Mouse (Mus musculus): Measurements from ENCODE around the gene Qrfpr. TPM values are rescaled to one million over a fixed set of nuclear protein-coding genes. Genes with fewer than 3 reads are reported as not detected.

Gene Qrfpr
- 0.14 and 0.25 TPM in 2 replicates for polyA plus RNA-seq (2016; fragmentation: Nextera tagmentation; extraction: Ambion mirVana)

DNA sequence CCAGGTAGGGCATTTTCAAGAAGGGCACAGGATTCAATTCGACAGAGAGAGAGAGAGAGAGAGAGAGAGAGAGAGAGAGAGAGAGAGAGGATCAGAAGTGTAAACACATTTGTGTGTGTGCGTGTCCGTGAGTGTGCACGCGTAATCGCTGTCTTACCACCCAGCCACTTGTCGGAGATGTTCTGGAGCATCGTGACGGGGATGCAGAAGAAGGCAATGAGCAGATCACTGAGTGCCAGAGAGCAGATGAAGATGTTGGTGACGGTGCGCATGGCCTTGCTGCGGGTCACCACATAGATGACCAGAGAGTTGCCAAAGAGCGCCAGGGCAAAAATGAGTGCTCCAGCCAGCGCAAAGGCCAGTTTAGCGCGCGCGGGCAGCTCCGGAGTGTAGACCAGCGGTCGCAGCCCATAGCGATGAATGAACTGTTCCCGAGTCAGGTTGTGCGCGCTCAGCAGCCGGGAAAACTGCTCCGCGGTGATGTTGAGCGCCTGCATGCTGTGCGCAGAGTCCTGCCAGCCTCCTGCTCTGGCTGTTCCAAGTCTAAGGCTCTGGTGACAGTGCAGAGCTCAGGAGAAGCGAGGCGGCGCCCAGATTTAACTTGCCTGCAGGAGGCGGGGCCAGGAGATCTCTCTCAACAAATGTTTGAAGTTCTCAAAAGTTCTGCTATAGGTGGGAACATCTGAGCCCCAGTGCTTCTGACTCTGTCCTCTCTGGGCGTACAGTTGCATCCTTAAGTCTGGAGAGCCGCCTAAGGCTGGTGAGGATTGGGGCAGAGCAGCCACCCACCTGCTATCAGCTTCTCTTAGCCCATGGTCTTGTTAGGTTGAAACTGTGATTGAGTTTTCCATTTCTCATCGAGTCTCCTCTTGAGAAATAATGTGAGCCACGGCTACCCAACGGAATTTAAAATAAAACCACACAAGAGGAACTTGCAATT lies at the start of gene Qrfpr:
TSS of gene Qrfpr (minus strand) at position 571 of the 940 bp plus-strand sequence.
- no peak within 1 kb of the TSS for H3K27ac ChIP-seq
- peaks cover 34% of the 10 kb centered on the region for H3K27me3 ChIP-seq (ENCODE audit: low read depth, poor library complexity, severe bottlenecking)
- H3K36me3 ChIP-seq: no peaks in the 10 kb centered on the region
- H3K4me1 ChIP-seq: peaks cover 7% of the 10 kb centered on the region
- 13% methylated on average over 39 of the region's 39 CpGs for WGBS
- DNase-seq (ENCODE audit: low spot score): peak; percentile 44
- H3K4me3 ChIP-seq: peak within 1 kb of the TSS; percentile 46
- H3K9me3 ChIP-seq (replicated peaks): no peaks in the 10 kb centered on the region

DNA sequence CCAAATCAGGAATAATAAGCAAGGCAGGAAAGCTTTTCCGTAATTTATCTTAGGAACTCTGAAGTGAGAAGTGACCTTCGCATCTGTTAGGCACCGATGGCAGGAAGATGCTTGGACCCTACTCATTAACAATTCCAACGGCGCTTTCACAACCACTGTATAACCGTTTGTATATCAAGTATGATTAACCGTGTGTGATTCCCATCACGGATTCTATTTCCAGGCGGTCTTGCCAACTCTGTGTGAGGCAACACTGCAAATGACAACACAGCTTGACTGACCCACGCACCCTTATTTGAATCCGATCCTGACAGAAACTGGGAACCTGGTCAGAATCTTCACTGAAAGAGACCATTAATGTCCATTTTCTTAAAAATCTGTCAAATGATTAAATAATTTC lies 41.8 kb upstream of the Qrfpr start:
- DNase-seq (ENCODE audit: low spot score): no peak
- 94% methylated on average over 11 of the region's 11 CpGs for WGBS

DNA sequence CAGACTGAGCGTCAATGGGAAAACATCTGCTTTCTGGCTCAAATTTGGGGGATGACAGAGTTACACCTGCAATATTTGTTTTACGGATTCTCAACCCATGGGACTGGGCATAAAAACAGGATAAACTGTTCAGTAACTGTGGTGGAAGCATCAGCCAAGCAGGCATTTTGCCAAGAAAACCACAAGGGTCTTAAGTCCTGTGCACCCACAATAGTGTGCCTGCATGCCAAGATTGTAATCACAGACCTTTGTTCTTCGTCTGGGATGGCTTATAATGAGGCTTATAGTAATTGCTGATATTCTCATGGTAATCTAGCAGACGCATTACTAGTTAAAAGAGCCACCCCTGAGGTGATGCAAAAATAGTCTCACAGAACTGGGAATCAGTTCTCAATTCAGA lies 41.2 kb upstream of the Qrfpr start:
- DNase-seq (ENCODE audit: low spot score): no peak
- H3K27ac ChIP-seq: no peak overlapping the region
- no peak overlapping the region for H3K4me3 ChIP-seq
- 81% methylated on average over 4 of the region's 4 CpGs for WGBS
- no peaks in the 10 kb centered on the region for H3K36me3 ChIP-seq
- no peaks in the 10 kb centered on the region for H3K9me3 ChIP-seq (replicated peaks)
- H3K27me3 ChIP-seq (ENCODE audit: low read depth, poor library complexity, severe bottlenecking): no peaks in the 10 kb centered on the region
- H3K4me1 ChIP-seq: no peaks in the 10 kb centered on the region

More for the DNA sequence above, 41.8 kb upstream of the Qrfpr start:
- Histone ChIP-seq H3K27me3 (ENCODE audit: low read depth, poor library complexity, severe bottlenecking) (no peaks in the 10 kb centered on the region), H3K27ac (no peak overlapping the region), H3K4me3 (no peak overlapping the region), H3K4me1 (no peaks in the 10 kb centered on the region), H3K36me3 (no peaks in the 10 kb centered on the region), H3K9me3 (replicated peaks) (no peaks in the 10 kb centered on the region)

DNA sequence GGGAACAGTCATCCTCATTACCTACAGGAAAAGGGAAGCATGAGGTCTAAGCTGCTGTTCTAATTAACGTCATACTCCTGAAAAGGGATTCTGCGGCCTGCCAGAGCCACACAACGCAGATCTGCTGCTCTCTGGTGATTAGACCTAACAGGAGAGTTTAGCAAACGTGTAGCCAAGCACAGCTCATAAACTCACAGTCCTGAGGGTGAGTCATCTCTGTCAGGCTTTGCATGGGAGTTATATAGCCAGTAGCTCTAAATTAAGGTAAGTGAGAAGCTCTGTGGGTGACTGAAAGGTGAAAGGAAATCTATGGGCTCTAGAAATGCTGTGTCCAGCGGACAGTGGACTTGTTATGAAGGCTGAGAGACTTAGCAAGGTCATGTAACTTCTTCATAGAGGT lies 28.5 kb upstream of the Qrfpr start:
- H3K27me3 ChIP-seq (ENCODE audit: low read depth, poor library complexity, severe bottlenecking): no peaks in the 10 kb centered on the region
- no peak for DNase-seq (ENCODE audit: low spot score)
- no peak overlapping the region for H3K4me3 ChIP-seq
- H3K27ac ChIP-seq: no peak overlapping the region
- peaks cover 4% of the 10 kb centered on the region; the same call in 1 of the 2 replicates for H3K4me1 ChIP-seq
- no peaks in the 10 kb centered on the region for H3K36me3 ChIP-seq
- 48% methylated on average over 5 of the region's 5 CpGs for WGBS
- H3K9me3 ChIP-seq (replicated peaks): no peaks in the 10 kb centered on the region

DNA sequence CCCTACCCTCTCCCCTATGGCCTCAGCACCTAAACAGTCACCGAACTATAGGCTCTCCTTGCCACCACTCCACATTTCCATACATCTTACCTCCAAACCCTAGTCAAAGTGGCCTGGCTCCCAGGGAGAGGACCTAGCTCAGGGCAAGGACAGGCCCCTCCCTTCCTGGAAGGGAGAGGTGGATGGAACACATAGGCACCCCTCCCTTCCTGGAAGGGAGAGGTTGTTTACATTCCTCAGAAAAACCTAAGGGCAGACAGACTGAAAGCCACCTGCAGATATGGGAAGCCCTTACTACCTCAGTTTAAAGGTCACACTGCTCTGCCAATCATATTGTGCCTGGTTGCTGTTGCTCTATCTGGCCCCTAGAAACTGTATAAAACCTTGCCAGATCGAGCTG lies 26.3 kb upstream of the Qrfpr start:
- H3K9me3 ChIP-seq (replicated peaks): no peaks in the 10 kb centered on the region
- H3K27ac ChIP-seq: no peak overlapping the region
- H3K27me3 ChIP-seq (ENCODE audit: low read depth, poor library complexity, severe bottlenecking): no peaks in the 10 kb centered on the region
- DNase-seq (ENCODE audit: low spot score): no peak
- no peaks in the 10 kb centered on the region for H3K36me3 ChIP-seq
- H3K4me1 ChIP-seq: peaks cover 4% of the 10 kb centered on the region; the same call in 1 of the 2 replicates
- WGBS: 95% methylated on average over 2 of the region's 2 CpGs
- H3K4me3 ChIP-seq: no peak overlapping the region

DNA sequence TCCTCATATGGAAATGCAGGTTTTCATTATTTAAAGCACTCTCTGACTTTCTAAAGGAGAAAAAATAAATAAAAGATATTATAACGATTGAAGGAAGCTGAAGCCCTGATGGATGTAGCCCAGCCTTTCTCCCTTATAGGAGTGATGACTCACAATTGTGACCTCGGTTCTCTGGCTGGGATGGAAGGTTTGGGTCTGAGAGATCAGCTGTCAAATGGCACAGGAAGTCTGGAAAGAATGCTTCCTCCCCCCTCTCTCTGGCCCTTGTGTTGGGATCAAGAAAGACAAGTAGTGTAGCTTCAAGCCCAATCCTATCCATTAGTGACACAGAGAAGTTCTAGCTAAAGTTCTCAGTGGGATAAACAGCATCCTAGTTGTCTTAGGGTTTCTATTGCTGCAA lies 7.8 kb upstream of the Qrfpr start:
- 78% methylated on average over 2 of the region's 2 CpGs for WGBS

DNA sequence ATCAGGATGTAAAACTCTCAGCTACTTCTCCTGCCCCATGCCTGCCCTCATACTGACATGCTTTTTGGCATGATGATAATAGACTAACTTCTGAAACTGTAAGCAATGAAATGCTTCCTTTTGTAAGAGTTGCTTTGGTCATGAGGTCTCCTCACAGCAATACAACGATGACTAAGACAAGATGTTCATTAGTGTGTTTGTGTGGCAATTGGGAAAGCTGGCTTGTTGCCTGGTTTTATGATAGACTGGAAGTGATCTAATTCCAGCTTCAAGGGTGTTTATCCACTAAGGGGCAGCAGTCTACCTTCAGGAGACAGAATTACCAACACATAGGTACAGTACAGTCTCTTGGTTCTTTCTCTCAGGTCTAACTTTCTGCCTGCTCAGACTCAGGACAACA lies 5.1 kb upstream of the Qrfpr start:
- Histone ChIP-seq H3K9me3 (replicated peaks) (no peaks in the 10 kb centered on the region), H3K4me3 (no peak overlapping the region), H3K4me1 (peaks cover under 1% of the 10 kb centered on the region; the same call in 1 of the 2 replicates), H3K27me3 (ENCODE audit: low read depth, poor library complexity, severe bottlenecking) (peaks cover 12% of the 10 kb centered on the region), H3K27ac (no peak overlapping the region), H3K36me3 (no peaks in the 10 kb centered on the region)
- DNase-seq (ENCODE audit: low spot score): no peak
- 93% methylated on average over 1 of the region's 1 CpGs for WGBS

More for the DNA sequence above, 7.8 kb upstream of the Qrfpr start:
- Histone ChIP-seq H3K27ac (no peak overlapping the region), H3K36me3 (no peaks in the 10 kb centered on the region), H3K4me3 (no peak overlapping the region), H3K9me3 (replicated peaks) (no peaks in the 10 kb centered on the region), H3K4me1 (no peaks in the 10 kb centered on the region), H3K27me3 (ENCODE audit: low read depth, poor library complexity, severe bottlenecking) (no peaks in the 10 kb centered on the region)
- no peak for DNase-seq (ENCODE audit: low spot score)

DNA sequence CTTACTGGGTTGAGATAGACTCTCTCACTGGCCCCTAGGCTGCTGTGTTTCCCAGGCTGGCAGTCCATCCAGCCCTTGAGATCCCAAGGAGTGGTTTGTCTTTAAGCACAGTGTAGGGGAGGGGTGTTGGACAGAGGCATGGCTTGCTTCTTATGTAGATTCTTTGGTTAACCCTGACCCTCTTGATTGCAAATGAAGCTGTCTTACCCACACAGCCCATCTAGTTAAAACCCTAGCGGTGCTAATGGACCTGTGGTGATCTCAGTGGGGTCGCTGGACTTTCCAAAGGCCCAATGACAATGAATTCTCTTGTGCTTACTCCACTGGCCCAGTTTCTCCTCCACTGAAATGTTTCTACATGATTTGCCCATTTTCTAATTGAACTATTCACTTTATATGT lies 1.2 kb upstream of the Qrfpr start:
- Histone ChIP-seq H3K36me3 (no peaks in the 10 kb centered on the region), H3K9me3 (replicated peaks) (no peaks in the 10 kb centered on the region), H3K27ac (no peak overlapping the region), H3K4me1 (peaks cover 7% of the 10 kb centered on the region), H3K4me3 (no peak overlapping the region), H3K27me3 (ENCODE audit: low read depth, poor library complexity, severe bottlenecking) (peaks cover 34% of the 10 kb centered on the region)
- WGBS: 14% methylated on average over 2 of the region's 2 CpGs
- no peak for DNase-seq (ENCODE audit: low spot score)

DNA sequence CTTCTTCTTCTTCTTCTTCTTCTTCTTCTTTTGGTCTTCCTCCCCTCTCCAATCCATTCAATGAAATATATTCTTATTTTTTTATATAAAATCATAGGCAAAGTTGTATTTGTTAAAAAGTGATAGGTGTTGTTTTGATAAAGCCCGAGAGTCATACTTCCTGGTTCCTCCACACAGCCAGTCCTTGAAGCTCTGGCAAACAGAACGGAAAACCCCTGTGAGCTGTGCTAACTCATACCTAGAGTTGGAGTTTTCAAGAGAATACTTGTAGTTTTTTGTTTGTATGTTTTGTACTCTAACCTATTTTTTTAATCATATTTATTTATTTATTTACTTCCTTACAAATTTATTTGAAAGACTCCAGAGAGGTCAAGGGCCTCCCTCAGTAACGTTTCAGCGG lies 9.4 kb downstream of the Qrfpr start:
- 89% methylated on average over 4 of the region's 4 CpGs for WGBS

DNA sequence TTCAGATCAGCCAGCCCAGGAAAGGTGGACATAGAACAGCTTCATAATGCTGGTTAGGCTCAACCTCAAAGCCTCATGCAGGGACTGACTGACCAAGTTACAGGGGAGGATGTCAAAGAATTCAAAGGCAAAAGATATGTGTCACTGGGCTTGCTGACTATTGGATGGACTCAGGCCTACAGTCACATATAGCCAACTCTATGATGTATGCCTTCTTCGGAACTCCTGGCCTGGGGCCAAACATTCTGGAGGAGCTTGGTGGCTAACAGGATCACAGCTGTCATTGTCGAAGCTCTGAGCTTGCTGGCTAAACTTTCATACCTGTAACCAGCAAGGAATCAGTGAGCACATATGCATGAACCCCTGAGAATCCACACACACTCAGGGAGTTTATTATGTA lies 11.2 kb downstream of the Qrfpr start:
- H3K27ac ChIP-seq: no peak overlapping the region
- no peak for DNase-seq (ENCODE audit: low spot score)
- 84% methylated on average over 2 of the region's 2 CpGs for WGBS
- no peaks in the 10 kb centered on the region for H3K9me3 ChIP-seq (replicated peaks)
- no peak overlapping the region for H3K4me3 ChIP-seq
- no peaks in the 10 kb centered on the region for H3K4me1 ChIP-seq
- H3K27me3 ChIP-seq (ENCODE audit: low read depth, poor library complexity, severe bottlenecking): no peaks in the 10 kb centered on the region
- H3K36me3 ChIP-seq: no peaks in the 10 kb centered on the region

More for the DNA sequence above, 9.4 kb downstream of the Qrfpr start:
- no peak overlapping the region for H3K4me3 ChIP-seq
- no peaks in the 10 kb centered on the region for H3K9me3 ChIP-seq (replicated peaks)
- no peaks in the 10 kb centered on the region for H3K4me1 ChIP-seq
- H3K36me3 ChIP-seq: no peaks in the 10 kb centered on the region
- no peak overlapping the region for H3K27ac ChIP-seq
- no peaks in the 10 kb centered on the region for H3K27me3 ChIP-seq (ENCODE audit: low read depth, poor library complexity, severe bottlenecking)
- DNase-seq (ENCODE audit: low spot score): no peak

DNA sequence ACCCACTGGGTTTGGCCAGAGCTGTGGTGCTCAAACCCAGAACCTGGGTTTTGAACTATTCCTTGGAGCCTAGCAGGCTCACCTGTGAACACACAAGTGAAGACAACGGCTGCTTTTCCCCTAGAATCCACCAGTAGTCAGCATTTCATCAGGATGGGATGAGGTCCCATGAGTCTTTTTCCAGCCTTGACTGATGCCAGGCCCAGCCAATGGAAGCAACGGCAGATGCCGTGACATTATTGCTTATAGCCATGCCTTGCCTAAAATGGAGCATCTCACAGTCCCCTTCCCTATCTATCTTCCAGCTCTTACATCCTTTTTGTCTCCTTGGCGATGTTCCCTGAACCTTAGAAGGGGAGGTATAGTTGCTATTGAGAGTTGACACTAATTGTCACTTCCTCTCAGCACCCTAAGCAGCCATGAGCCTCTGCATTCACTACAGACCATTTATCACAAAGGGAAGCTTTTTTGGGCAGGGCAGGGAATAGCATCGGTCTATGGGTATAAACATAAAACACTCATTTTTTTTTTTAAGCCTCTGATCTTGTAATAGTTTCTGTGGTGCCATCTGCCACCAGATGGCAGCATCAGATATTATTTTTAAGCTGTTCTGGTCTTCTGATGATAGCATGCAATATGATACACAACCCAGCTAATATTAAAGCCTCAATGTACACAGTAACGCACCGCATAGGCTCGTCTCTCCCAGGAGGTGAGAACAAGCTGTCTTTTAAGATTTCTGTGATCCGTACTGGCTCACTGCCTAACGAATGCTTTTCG lies 12.1 kb downstream of the Qrfpr start:
- Histone ChIP-seq H3K4me1 (no peaks in the 10 kb centered on the region), H3K27me3 (ENCODE audit: low read depth, poor library complexity, severe bottlenecking) (no peaks in the 10 kb centered on the region), H3K36me3 (no peaks in the 10 kb centered on the region), H3K27ac (no peak overlapping the region), H3K4me3 (no peak overlapping the region), H3K9me3 (replicated peaks) (no peaks in the 10 kb centered on the region)
- 77% methylated on average over 11 of the region's 11 CpGs for WGBS
- no peak for DNase-seq (ENCODE audit: low spot score)

DNA sequence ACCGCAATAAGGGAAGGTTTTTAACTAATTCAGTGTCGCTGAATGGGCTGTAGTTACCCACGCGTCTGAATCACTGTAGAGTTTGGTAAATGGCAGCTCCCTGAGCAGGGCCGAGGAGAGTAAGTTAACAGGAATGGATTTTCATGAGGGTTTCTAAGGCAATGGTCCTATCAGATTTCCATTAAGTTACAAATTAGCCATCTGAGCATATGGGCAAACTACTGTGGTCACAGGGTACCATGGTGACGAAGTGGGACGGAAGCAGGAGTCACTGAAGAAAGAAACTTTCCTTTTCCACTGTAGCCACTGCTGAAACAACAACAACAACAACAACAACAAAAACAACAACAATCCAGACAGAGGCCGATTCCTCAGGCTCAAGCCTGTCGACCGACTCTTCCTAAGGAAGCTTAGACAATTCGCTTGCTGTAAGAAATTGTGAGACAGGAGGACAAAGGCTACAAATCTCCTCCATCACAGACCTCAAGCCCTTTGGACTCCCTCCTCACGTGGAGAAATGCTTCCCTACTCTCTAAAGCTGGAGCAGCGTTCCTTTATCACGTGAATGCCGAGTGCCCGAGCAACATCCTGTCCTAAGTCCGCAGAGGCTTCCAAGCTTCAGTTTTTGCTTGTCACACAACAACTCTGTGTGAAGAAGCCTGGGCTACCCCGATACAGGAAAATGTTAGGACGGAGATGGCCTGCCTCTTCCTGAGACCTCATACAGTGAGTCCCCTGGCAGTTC lies 14.4 kb downstream of the Qrfpr start:
- Histone ChIP-seq H3K4me1 (no peaks in the 10 kb centered on the region), H3K27ac (no peak overlapping the region), H3K9me3 (replicated peaks) (no peaks in the 10 kb centered on the region), H3K4me3 (no peak overlapping the region), H3K27me3 (ENCODE audit: low read depth, poor library complexity, severe bottlenecking) (no peaks in the 10 kb centered on the region), H3K36me3 (no peaks in the 10 kb centered on the region)
- no peak for DNase-seq (ENCODE audit: low spot score)
- 81% methylated on average over 19 of the region's 19 CpGs for WGBS

Measured in limb, embryonic 10.5 days (tissue).